Mouse (Mus musculus): ENCODE data around the gene Ap2m1.
A peak's percentile ranks its signal among the peaks of the same experiment; 100 is the strongest.
"Not testable (repeated sequence)": the region's sequence is repeated elsewhere in the genome, so short reads cannot be mapped to it uniquely, and the experiment has no call there.

Ap2m1 gene

DNA sequence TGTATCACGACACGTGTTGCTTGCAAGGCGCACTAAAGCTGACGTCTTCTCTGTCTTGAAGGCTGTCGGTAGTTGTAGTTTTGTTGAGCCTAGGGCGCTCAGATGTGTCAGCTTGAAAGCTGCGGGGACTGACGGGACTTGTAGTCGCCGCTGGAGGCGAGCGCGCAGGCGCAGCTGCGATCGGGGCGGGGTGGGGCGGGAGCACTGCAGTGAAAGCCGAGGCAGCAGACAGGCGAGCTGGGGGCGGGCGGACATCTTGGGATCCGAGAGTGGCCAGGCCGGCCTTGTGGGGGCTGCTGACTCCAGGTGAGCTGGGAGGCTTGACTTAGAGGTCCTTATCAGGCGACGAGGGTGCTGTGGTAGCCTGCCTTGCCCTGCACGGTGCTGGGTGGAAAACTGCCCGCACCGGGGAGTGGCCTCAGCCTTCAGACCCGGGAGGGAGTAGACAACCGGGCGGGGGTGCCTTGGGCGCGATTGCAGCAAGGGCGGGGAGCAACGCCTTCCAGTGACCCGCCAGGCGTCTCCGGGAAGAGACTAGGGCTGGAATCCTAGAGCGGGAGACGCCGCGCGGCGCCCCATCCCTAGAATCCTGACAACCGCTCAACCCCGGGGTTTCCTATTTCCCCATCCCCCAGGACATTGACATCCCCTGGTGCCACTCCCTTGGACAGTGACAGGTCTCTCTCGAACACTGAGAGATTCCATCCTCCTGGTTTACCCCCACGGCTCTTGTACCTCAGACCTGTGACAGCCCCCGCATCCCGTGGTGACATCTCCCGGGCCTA lies at the start of gene Ap2m1:
Gene Ap2m1, plus strand, starts transcription at position 183 of the 785 bp plus-strand sequence.
- DNase-seq (ENCODE audit: low read depth, low spot score): peak; percentile 100

DNA sequence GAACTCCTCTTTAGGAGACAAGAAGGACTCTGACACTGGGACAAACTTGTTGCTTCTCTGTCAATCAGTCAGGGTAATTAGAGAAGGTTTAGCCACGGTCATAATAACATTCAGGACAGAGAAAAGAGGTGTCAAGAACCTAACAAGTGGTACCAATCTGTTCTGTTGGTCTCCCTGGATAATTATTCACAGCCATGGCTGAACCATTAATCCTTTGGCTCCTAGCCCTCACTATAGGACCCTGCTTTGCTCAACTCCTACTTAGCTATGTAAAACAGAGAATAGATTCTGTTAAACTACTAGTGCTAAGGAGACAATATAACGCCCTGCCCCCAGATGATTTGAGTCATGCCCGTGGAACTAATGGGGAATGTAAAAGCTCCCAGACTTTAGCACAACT lies 49.2 kb upstream of the Ap2m1 start:
- DNase-seq (ENCODE audit: low read depth, low spot score): no peak

- DNase-seq (ENCODE audit: low read depth, low spot score): no peak
Measured at GRCm38 (mm10) chr16:20488151-20488550, 47.1 kb upstream of the Ap2m1 start.

DNA sequence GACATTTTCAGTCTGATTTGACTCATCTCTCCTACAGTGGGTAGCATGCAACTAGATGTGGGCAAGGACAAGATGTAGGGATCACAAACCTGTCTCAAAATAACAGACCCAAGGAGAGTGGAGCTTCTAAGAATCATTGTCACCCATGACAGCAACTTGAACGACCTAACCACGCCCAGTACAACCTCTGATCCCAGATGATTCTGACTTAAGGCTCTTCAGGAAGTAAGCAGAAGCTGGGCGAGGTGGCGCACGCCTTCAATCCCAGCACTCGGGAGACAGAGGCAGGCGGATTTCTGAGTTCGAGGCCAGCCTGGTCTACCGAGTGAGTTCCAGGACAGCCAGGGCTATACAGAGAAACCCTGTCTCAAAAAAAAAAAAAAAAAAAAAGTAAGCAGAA lies 46.5 kb upstream of the Ap2m1 start:
- not testable (repeated sequence) for DNase-seq (ENCODE audit: low read depth, low spot score)

- no peak for DNase-seq (ENCODE audit: low read depth, low spot score)
Measured at GRCm38 (mm10) chr16:20489233-20489632, 46.0 kb upstream of the Ap2m1 start.

DNA sequence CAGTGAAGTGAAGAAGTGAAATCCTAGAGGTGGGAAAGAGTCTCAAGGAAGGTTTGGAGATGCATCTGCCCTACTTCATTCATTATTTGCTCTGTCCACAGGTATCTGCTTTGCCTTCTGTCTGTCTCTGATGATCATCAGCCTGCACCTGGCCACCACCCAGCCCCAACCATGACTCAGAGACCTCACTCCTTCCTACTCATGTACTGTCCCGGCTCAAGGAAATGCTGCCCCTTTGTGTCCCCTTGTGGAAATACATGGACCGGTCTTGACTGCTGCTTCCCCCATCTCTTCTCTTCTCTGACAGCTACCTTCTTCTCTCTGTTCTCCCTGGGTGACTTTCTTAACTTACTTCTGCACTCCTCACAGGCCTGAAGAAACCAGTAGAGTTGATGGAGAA lies 44.7 kb upstream of the Ap2m1 start:
- DNase-seq (ENCODE audit: low read depth, low spot score): no peak

DNA sequence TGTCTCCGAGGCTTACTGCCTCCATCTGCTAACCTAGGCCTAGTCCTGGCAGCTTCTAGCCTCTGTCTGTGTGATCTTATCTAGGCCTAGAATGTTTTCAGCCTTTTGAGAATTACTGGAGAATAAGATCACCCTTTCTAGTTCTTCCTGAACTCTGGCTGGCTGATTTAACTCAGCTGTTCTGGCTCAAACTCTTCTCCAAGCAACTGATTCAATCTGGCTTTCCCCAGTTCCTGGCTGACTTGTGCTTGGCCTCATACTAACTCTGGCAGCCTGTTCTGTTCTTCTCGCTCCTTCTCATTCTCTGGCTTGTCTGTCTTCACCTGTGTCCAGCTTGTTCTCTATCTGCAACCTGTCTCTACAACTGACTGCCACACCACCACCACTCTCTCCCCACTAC lies 44.0 kb upstream of the Ap2m1 start:
- no peak for DNase-seq (ENCODE audit: low read depth, low spot score)

DNA sequence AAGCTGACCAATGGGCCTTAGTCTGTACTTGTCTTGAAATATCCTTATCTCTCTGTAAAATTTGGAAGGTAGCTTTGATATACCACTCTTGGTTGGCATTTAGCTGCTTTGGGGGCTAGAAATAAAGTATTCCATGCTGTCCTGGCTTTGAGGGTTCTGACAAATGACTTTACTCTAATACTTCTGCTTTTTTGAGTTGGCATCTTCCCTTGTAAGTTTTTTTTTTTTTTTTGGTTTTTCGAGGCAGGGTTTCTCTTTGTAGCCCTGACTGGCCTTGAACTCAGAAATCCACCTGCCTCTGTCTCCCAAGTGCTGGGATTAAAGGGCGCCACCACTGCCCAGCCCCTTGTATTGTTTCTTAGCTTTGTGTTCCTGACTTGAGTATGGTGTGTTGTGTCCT lies 41.8 kb upstream of the Ap2m1 start:
- no peak for DNase-seq (ENCODE audit: low read depth, low spot score)

- DNase-seq (ENCODE audit: low read depth, low spot score): peak; percentile 78
Measured at GRCm38 (mm10) chr16:20496671-20497600, 38.3 kb upstream of the Ap2m1 start.

DNA sequence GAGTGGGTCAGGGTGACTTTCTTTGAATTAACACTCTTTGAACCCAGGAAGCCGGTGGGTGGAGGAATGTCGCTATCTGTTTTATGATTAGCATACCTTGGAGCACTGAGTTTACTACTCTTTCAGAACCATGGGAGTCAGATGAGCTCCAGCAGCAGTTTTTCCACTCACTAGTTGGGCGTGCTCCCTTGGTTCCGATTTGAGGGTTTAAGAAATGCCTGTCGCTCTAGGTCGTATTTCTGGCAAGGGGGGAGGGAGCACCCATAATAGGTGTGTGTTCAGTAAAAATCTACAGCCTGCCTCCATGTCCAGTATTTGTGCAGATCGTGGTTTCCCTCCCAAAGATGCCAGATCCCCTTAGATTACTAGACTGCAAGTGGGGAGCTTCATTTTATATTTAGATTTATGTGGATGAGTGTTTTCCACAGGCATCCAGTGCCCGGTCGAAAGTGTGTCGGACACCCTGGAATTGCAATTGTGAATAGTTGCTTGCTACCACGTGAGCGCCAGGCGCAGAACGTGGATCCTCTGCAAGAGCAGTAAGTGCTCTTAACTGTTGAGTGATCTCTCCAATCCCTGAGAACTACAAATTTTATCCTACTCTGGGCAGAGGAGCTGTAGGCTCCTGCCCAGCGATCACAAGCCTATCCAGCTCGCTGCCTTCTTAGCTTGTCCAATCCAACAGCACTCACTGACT lies 37.1 kb upstream of the Ap2m1 start:
- no peak for DNase-seq (ENCODE audit: low read depth, low spot score)

GRCm38 (mm10) chr16:20498677-20499475 lies 36.4 kb upstream of the Ap2m1 start, which contains the start of gene Eif2b5:
Gene Eif2b5 (plus strand): TSS chr16:20498817.
- peak; percentile 93 for DNase-seq (ENCODE audit: low read depth, low spot score)

DNA sequence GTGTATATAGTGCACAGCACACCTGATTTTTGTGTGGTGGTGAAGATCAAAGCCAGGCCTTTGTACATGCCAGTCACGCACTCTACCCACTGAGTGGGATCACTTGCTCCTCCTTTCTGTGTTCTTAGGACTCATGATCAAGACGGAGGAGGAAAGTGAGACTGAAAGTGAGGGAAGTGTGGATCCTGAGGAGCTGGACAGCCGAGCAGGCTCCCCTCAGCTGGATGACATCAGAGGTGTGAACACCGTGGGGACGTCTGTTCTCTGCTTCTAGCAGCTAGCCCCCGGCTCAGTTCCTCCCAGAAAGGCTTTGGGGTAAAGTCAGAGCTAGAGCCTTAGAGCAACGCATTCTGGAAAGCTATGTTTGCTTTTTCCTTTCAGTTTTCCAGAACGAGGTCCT lies 29.3 kb upstream of the Ap2m1 start:
- DNase-seq (ENCODE audit: low read depth, low spot score): no peak

- DNase-seq (ENCODE audit: low read depth, low spot score): no peak
Measured at GRCm38 (mm10) chr16:20509349-20509748, 25.9 kb upstream of the Ap2m1 start.

GRCm38 (mm10) chr16:20511277-20511847 lies 23.9 kb upstream of the Ap2m1 start:
- no peak for DNase-seq (ENCODE audit: low read depth, low spot score)

DNA sequence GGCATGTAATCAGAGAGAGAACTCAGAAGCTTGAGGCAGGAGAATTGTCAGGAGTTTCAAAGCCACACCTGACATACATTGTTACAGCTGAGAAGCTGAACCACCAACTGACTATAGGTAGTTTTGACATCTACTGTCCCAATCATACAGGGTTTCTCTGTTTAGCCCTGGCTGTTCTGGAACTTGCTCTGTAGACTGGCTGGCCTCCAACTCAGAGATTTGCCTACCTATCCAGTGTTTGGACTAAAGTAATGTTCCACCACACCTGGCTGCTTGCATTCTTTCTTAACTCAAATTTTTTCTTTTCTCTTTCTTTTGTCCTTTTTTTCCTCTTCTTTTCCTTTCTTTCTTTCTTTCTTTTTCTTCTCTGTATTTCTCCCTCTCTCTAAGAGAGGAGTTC lies 19.2 kb upstream of the Ap2m1 start:
- no peak for DNase-seq (ENCODE audit: low read depth, low spot score)

DNA sequence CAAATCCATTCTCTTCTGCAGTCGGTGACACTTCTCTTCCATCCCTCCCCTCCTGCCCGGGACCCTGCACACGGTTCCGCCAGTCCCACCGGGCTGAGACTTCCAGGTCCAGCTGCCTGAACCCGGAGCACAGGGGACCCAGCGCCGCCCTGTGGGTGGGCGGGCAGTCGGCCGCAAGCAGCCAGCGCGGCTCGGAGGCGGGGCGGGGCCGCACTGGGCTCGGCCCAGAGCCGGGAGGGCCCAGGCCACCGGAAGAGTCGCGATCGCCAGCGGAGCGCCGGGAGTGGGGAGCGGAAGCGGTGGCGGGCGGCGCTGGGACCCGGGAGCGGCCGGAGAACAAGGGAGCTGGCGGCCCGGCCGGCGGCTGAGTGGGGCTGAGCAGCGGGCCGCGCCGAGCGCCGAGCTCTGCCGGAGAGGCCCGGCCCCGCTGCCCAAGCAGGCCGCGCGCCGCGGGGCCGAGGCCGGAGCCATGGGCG lies 18.5 kb upstream of the Ap2m1 start, which contains the start of gene Dvl3:
Gene Dvl3, plus strand, starts transcription at position 257 of the 476 bp plus-strand sequence.
- peak; percentile 82 for DNase-seq (ENCODE audit: low read depth, low spot score)

- no peak for DNase-seq (ENCODE audit: low read depth, low spot score)
Measured at GRCm38 (mm10) chr16:20517216-20517615, 18.1 kb upstream of the Ap2m1 start.

DNA sequence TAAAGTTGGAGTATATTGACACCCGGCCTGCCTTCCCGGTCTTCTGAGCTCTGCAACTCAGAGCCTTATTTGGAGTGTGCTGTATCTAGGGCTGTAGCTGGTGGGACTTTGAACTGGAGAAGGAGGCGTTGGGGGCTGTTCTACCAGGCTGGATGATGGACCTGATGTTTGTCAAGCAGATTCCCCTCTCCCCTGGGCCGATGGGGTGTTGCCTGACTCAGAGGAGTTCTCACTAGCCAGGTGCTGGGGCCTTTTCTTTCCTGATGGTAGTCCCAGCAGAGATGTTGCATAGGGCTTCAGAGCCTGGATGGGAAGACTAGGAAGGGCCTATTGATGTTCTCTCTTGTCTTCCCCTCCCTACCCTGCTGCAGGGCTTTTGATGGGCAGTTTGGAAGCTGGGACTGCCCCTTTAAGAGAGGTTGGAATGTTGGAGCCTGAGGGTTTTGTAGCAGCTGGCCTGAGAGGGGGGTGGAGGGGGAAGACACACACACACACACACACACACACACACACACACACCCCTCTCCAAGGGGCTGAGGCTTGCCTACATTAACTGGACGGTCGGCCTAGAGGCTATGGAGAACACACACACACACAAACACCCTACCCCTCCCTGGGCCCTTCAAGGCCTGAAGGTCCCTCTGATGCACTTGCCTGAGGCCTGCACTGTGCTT lies 17.4 kb upstream of the Ap2m1 start:
- peak; percentile 21 for DNase-seq (ENCODE audit: low read depth, low spot score)

GRCm38 (mm10) chr16:20523886-20524285 lies 11.4 kb upstream of the Ap2m1 start:
- DNase-seq (ENCODE audit: low read depth, low spot score): no peak

DNA sequence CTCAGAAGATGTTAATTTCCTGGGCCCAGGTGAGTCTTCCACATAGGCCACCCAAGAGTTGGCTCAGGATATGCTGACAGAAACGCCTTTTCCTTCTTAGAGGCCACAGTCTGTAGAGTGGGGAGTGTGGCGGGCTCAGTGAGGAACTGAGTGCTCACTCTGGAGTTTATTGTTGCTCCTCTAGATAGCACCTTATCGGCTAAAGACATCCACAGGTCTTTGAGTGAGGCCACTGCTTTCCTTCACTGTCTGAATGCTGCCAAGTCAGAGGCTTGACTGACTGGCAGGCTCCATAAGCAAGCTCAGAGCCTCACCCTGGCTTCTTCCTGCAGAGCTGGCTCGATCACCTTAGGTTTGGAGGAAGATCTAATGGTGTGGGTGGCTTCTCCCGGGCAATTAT lies 6.5 kb upstream of the Ap2m1 start:
- DNase-seq (ENCODE audit: low read depth, low spot score): no peak
